Mouse (Mus musculus): ENCODE measurements around the gene Srsf3. TPM values are rescaled to one million over a fixed set of nuclear protein-coding genes. Genes with fewer than 3 reads are reported as not detected.
"Not testable (repeated sequence)": the region's sequence is repeated elsewhere in the genome, so short reads cannot be mapped to it uniquely, and the experiment has no call there.

Gene Srsf3
- polyA plus RNA-seq, 1 experiment from 2014 or later = 356 TPM

DNA sequence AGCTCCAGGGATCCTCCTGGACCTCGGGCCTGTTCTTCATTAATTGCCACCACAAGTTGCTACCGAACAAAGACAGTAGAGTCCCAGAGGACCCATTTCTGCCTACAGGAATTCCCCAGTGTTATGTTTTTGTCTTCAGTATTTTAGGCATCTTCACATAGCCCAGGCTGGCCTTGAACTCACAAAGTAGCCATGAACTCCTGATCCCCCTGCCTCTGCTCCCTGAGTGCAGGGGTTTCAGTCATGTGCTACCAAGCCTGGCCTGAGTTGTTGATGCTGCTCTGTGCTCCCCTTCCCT, 31.5 kb downstream of the Srsf3 start:
- Histone ChIP-seq H3K9me3 (ENCODE audit: control insufficient read depth, low read length) (no peaks in the 10 kb centered on the region), H3K9ac (ENCODE audit: low read depth, low read length) (no peak overlapping the region), H3K36me3 (ENCODE audit: control insufficient read depth, insufficient read depth, low read length) (no peaks in the 10 kb centered on the region), H3K4me3 (ENCODE audit: low read length) (no peak overlapping the region), H3K27ac (ENCODE audit: low read depth, low read length) (no peak overlapping the region), H3K4me2 (ENCODE audit: low read length) (no peak overlapping the region), H3K27me3 (replicated peaks; ENCODE audit: control insufficient read depth, insufficient read depth, low read length) (no peaks in the 10 kb centered on the region), H3K4me1 (ENCODE audit: control insufficient read depth, insufficient read depth, low read depth, low read length) (peaks cover 3% of the 10 kb centered on the region)
- no peak for ATAC-seq
- WGBS = 72% methylated on average over 2 of the region's 2 CpGs

DNA sequence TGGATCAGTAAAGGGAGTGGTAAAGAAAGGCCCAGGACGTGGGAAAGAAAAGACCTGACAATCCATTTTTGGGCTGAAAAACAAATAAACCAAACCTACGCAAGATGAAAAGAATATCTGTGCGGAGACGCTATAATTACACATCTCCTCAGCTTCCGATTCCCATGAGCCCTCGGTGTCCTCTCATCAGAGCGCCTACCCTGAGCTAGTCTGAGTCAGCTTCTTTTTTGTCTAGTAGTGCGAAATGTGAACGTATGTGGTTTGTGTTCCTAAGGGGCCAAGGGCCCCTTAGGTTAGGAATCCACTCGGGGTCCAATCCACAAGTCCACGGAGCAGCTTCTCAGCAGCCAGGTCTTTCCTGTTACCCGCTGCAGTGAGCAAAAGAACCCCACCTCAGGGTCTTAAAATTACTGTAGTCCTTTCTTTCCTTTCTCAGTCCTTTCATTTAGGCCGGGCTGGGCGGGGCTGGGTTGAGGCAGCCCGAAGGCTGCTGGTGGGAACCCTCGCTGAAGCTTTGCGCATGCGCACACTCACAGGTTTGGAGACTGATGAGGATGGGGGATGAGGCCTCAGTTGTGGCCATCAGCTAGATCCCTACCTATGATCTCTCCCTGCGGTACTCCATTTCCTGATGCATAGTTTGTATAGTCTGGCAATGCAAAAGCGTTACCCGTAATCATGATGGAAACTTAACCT, 33.0 kb downstream of the Srsf3 start:
- H3K4me2 ChIP-seq (ENCODE audit: low read length) = no peak overlapping the region
- 81% methylated on average over 21 of the region's 21 CpGs for WGBS
- H3K27ac ChIP-seq (ENCODE audit: low read depth, low read length) = no peak overlapping the region
- H3K4me3 ChIP-seq (ENCODE audit: low read length) = no peak overlapping the region
- H3K27me3 ChIP-seq (replicated peaks; ENCODE audit: control insufficient read depth, insufficient read depth, low read length) = no peaks in the 10 kb centered on the region
- peaks cover 3% of the 10 kb centered on the region for H3K4me1 ChIP-seq (ENCODE audit: control insufficient read depth, insufficient read depth, low read depth, low read length)
- no peak overlapping the region for H3K9ac ChIP-seq (ENCODE audit: low read depth, low read length)
- ATAC-seq = no peak
- H3K36me3 ChIP-seq (ENCODE audit: control insufficient read depth, insufficient read depth, low read length) = no peaks in the 10 kb centered on the region
- no peaks in the 10 kb centered on the region for H3K9me3 ChIP-seq (ENCODE audit: control insufficient read depth, low read length)

DNA sequence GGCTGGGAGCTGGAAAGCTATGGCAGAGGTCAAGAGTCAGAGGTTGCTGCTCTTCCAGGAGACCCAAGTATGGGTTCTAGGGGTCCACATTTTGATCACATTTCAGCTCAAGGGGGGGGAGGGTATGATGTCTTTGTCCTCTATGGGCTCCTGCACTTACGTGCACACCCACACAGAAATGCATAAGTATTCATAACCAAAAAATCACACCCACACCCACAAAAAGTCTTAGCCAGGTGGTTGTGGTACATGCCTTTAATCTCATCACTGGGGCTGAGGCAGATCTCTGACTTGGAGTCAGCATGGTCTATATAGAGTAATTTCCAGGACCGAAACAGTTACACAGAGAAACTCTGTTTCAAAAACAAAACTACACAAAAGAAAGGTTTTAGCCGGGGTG, 33.5 kb downstream of the Srsf3 start:
- ATAC-seq = no peak
- Histone ChIP-seq H3K36me3 (ENCODE audit: control insufficient read depth, insufficient read depth, low read length) (no peaks in the 10 kb centered on the region), H3K4me3 (ENCODE audit: low read length) (no peak overlapping the region), H3K4me2 (ENCODE audit: low read length) (no peak overlapping the region), H3K9me3 (ENCODE audit: control insufficient read depth, low read length) (no peaks in the 10 kb centered on the region), H3K9ac (ENCODE audit: low read depth, low read length) (no peak overlapping the region), H3K4me1 (ENCODE audit: control insufficient read depth, insufficient read depth, low read depth, low read length) (peaks cover 3% of the 10 kb centered on the region), H3K27me3 (replicated peaks; ENCODE audit: control insufficient read depth, insufficient read depth, low read length) (no peaks in the 10 kb centered on the region), H3K27ac (ENCODE audit: low read depth, low read length) (no peak overlapping the region)
- WGBS = 94% methylated on average over 3 of the region's 3 CpGs

DNA sequence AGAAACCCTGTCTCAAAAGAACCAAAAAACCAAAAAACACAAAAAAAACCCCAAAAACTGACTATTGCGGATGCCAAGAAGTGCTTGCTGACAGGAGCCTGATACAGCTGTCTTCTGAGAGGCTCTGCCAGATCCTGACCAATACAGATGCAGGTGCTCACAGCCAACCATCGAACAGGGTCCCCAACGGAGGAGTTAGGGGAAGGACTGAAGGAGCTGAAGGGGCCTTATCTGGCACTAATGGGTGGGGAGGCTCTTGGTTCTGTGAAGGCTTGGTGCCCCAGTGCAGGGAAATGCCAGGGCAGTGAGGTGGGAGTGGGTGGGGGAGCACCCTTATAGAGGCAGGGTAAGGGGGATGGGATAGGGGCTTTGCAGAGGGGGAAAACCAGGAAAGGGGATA, 35.0 kb downstream of the Srsf3 start:
- H3K27me3 ChIP-seq (replicated peaks; ENCODE audit: control insufficient read depth, insufficient read depth, low read length); H3K4me2 ChIP-seq (ENCODE audit: low read length); H3K4me3 ChIP-seq (ENCODE audit: low read length); H3K4me1 ChIP-seq (ENCODE audit: control insufficient read depth, insufficient read depth, low read depth, low read length); ATAC-seq; H3K36me3 ChIP-seq (ENCODE audit: control insufficient read depth, insufficient read depth, low read length); H3K9ac ChIP-seq (ENCODE audit: low read depth, low read length); H3K9me3 ChIP-seq (ENCODE audit: control insufficient read depth, low read length); H3K27ac ChIP-seq (ENCODE audit: low read depth, low read length): not testable (repeated sequence)
- WGBS = 91% methylated on average over 3 of the region's 3 CpGs

DNA sequence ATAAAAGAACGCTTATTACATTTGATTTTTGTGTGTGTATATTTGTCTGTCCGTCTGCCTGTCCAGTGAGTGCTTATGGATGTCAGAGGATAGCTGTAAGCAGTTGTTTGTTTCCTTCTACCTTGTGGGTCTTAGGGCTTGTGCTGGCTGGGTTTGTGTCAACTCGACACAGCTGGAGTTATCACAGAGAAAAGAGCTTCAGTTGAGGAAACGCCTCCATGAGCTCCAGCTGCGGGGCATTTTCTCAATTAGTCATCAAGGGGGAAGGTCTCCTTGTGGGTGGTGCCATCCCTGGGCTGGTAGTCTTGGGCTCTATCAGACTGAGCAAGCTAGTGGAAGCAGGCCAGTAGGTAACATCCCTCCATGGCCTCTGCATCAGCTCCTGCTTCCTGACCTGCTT, 35.4 kb downstream of the Srsf3 start:
- no peak overlapping the region for H3K4me3 ChIP-seq (ENCODE audit: low read length)
- H3K36me3 ChIP-seq (ENCODE audit: control insufficient read depth, insufficient read depth, low read length) = no peaks in the 10 kb centered on the region
- H3K27ac ChIP-seq (ENCODE audit: low read depth, low read length) = no peak overlapping the region
- no peaks in the 10 kb centered on the region; the same call in none of the 2 replicates for H3K4me1 ChIP-seq (ENCODE audit: control insufficient read depth, insufficient read depth, low read depth, low read length)
- H3K4me2 ChIP-seq (ENCODE audit: low read length) = no peak overlapping the region
- H3K27me3 ChIP-seq (replicated peaks; ENCODE audit: control insufficient read depth, insufficient read depth, low read length) = no peaks in the 10 kb centered on the region
- H3K9me3 ChIP-seq (ENCODE audit: control insufficient read depth, low read length) = no peaks in the 10 kb centered on the region
- ATAC-seq = no peak
- WGBS = 53% methylated on average over 5 of the region's 5 CpGs
- no peak overlapping the region for H3K9ac ChIP-seq (ENCODE audit: low read depth, low read length)

DNA sequence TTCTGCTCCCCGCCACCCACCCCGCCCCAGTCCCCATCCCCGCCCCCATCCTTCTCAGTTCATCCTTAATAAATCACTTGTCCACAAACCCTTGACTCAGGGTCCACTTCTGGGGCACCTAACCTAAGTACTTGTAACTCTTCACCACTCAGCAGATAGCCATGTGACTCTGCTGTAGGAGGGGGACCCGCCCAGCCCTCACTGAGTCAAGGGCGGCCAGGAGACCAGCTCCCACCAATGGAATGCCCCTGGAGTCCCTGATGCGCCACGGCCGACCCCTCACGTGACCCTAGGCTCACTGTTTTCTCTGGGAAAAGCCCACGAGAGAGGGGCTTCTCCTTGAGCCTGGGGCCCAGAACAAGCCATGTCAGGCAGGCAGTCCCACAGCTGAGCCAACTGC, 36.6 kb downstream of the Srsf3 start:
- no peak overlapping the region for H3K4me2 ChIP-seq (ENCODE audit: low read length)
- H3K9me3 ChIP-seq (ENCODE audit: control insufficient read depth, low read length) = no peaks in the 10 kb centered on the region
- 73% methylated on average over 10 of the region's 10 CpGs for WGBS
- no peak overlapping the region for H3K27ac ChIP-seq (ENCODE audit: low read depth, low read length)
- no peak for ATAC-seq
- no peak overlapping the region for H3K9ac ChIP-seq (ENCODE audit: low read depth, low read length)
- no peak overlapping the region for H3K4me3 ChIP-seq (ENCODE audit: low read length)
- no peaks in the 10 kb centered on the region for H3K4me1 ChIP-seq (ENCODE audit: control insufficient read depth, insufficient read depth, low read depth, low read length)
- H3K27me3 ChIP-seq (replicated peaks; ENCODE audit: control insufficient read depth, insufficient read depth, low read length) = no peaks in the 10 kb centered on the region
- no peaks in the 10 kb centered on the region for H3K36me3 ChIP-seq (ENCODE audit: control insufficient read depth, insufficient read depth, low read length)

DNA sequence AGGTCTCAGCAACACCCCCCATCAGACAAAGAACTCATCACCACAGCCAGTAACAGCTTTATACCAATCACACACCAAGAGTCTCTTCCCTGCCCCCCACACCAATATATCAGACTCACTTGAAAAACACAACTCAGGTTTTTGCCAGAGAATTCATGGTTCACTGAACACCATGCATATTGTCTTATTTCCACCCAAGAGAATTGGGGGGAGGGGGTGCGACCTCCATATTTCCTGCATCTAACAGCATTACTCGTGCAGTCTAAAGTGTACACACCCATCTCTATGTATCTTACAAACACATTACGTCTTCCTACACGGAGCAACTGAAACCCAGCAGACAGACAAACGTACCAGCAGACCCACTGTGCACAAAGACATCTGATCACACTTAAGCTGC, 39.4 kb downstream of the Srsf3 start:
- Histone ChIP-seq H3K4me3 (ENCODE audit: low read length) (no peak overlapping the region), H3K9ac (ENCODE audit: low read depth, low read length) (no peak overlapping the region), H3K4me2 (ENCODE audit: low read length) (no peak overlapping the region), H3K36me3 (ENCODE audit: control insufficient read depth, insufficient read depth, low read length) (no peaks in the 10 kb centered on the region), H3K27me3 (replicated peaks; ENCODE audit: control insufficient read depth, insufficient read depth, low read length) (no peaks in the 10 kb centered on the region), H3K27ac (ENCODE audit: low read depth, low read length) (no peak overlapping the region), H3K4me1 (ENCODE audit: control insufficient read depth, insufficient read depth, low read depth, low read length) (no peaks in the 10 kb centered on the region), H3K9me3 (ENCODE audit: control insufficient read depth, low read length) (no peaks in the 10 kb centered on the region)
- WGBS = 84% methylated on average over 5 of the region's 5 CpGs
- ATAC-seq = no peak

DNA sequence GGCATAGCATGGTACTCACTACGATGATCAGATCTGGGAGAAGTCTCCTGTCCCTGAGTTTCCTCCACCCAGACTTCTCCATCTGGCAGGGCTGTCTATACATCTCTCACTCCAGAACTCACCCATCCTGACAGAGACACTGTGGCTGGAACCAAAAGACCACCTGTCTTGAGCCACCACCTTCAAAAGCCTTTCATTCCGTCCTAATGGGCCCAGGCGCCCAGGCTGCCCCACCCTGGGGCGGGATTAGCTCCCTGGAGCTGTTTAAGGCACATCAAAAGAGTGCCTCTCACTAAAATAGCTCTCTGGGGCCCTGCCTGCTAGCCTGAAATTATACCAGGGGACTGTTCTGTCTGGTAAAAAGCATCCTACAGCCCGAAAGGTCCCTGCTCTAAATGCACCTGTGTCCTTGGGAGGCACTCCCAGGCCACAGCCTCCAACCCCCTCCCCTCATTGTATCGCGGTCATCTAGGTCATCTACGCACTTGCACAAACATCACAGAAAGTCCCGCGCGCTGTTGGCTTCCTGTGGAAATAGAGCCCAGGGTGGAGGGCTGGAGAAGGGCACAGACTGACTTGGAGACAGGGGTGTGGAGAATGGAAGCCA, 40.4 kb downstream of the Srsf3 start:
- Histone ChIP-seq H3K27ac (ENCODE audit: low read depth, low read length) (no peak overlapping the region), H3K4me3 (ENCODE audit: low read length) (no peak overlapping the region), H3K4me2 (ENCODE audit: low read length) (no peak overlapping the region), H3K9ac (ENCODE audit: low read depth, low read length) (no peak overlapping the region), H3K27me3 (replicated peaks; ENCODE audit: control insufficient read depth, insufficient read depth, low read length) (no peaks in the 10 kb centered on the region), H3K4me1 (ENCODE audit: control insufficient read depth, insufficient read depth, low read depth, low read length) (no peaks in the 10 kb centered on the region), H3K36me3 (ENCODE audit: control insufficient read depth, insufficient read depth, low read length) (no peaks in the 10 kb centered on the region), H3K9me3 (ENCODE audit: control insufficient read depth, low read length) (no peaks in the 10 kb centered on the region)
- WGBS = 31% methylated on average over 11 of the region's 11 CpGs
- no peak for ATAC-seq

DNA sequence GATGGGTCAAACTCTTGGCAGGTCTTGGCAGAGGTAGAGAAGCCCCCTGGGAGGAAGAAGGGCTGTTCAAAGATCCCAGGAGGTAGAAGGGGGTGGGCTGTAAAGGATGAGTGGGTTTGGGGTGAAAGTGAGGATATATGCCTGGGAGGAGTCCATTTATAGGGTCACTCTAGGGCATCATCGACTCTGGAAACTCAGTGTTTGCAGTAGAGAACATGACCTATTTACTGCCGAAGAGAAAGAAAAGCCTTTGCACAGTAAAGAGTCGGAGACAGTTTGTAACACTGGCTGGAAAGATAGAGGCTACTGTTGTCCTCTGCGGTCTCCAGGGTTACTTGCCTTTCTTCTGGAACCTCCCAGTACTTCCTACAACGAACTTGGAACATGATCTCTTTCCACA, 40.9 kb downstream of the Srsf3 start:
- H3K36me3 ChIP-seq (ENCODE audit: control insufficient read depth, insufficient read depth, low read length) = no peaks in the 10 kb centered on the region
- no peak overlapping the region for H3K27ac ChIP-seq (ENCODE audit: low read depth, low read length)
- H3K9me3 ChIP-seq (ENCODE audit: control insufficient read depth, low read length) = no peaks in the 10 kb centered on the region
- H3K4me1 ChIP-seq (ENCODE audit: control insufficient read depth, insufficient read depth, low read depth, low read length) = peaks cover under 1% of the 10 kb centered on the region; the same call in 1 of the 2 replicates
- H3K9ac ChIP-seq (ENCODE audit: low read depth, low read length) = no peak overlapping the region
- H3K4me2 ChIP-seq (ENCODE audit: low read length) = no peak overlapping the region
- no peak overlapping the region for H3K4me3 ChIP-seq (ENCODE audit: low read length)
- WGBS = 58% methylated on average over 5 of the region's 5 CpGs
- H3K27me3 ChIP-seq (replicated peaks; ENCODE audit: control insufficient read depth, insufficient read depth, low read length) = no peaks in the 10 kb centered on the region
- ATAC-seq = no peak

Measured in hindbrain, embryonic 16.5 days (tissue).